Mouse (Mus musculus) hematopoietic stem cell, adult 5-6 weeks (primary cell): Measurements from ENCODE around the gene Slc2a12. TPM values are rescaled to one million over a fixed set of nuclear protein-coding genes. Genes with fewer than 3 reads are reported as not detected.

ENCODE experiments used
- ATAC-seq, 2 experiments: fragments of 125-278 bp in 1 of 2; replicated peaks in 1 of 2; 2 replicates each; pipeline ENCODE4 v1.8.0; 2016 to 2017; ENCODE audit warnings: inconsistent platforms in 2 of 2, mild to moderate bottlenecking in 2 of 2, moderate number of reproducible peaks in 2 of 2, low read depth in 1 of 2, moderate TSS enrichment in 1 of 2; ENCODE audit not compliant: low FRiP score in 2 of 2, poor library complexity in 2 of 2, severe bottlenecking in 2 of 2, insufficient read depth in 1 of 2, low TSS enrichment in 1 of 2
- total RNA-seq: library from RNA; stranded (forward); fragments of 172-1452, 232-1000 nt; gene quantifications from 2 replicates; pipeline ENCODE4 v1.2.3, GENCODE M21; 2017

The Slc2a12 gene
- total RNA-seq, 1 experiment from 2014 or later, result 0.10 TPM

DNA sequence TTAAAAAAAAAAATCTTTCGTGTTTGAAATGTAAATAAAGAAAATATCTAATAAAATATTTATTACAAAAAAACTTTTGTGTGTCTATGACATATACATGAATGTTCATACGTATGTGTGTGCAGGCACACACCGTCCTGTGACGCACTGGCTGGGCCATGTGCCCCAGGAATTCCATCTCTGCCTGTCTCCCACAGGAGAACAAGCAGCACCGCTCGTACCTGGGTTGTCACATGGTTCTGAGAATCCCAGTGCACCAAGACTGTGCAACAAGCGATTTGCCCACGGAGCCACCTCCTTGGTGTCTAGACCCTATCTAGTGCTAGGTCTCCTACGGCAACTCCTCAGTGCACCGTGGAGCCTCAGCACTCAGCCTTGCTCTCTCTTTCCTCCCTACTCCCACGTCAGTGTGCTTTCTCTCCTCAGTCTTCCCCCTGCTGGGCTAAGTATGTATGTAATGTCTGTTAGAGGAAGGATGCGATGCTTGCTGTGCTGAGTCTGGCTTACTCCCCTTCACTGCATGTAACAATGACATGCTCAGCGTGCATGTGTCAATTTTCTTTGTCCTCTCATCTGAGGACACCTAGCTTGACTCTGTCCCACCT lies 65.5 kb downstream of the Slc2a12 start:
- ATAC-seq, result no peak

DNA sequence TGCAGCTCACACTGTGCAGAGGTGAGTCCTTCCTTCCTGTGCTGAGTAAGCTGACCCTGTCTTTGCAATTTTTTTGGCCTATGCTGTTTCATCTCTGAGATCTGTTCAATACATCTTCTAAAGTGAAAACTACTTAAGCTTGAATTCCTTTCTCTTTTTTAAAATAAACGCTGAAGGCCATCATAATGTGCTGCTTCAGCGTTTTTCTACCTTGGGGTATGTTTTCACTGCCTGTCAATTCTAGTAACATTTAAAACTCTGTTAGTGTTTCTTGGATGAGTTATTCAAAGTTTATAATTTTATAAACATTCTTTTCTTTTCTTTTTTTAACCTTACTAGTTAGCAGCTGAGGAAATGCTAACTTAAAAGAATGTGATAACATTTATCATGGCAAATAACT lies 68.1 kb downstream of the Slc2a12 start:
- no peak for ATAC-seq

DNA sequence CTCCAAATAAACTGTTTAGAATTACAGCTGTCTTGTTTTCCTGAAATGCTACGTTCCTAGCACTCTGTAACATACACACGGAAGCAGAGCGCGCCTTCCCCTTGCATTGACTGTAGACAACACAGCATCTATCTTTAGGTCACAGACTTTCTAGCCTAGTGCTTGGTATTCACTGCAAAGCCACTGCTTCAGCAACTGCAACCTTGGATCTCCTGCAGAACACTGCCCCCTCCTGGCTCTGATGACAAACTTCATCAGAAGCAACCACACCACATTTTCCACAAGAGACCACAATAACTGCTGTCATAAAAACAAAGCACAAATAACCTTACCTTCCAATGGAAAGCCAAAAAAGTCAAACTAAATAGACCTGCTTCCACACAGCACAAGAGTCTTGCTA lies 69.7 kb downstream of the Slc2a12 start:
- peak; percentile 71 to 89 for ATAC-seq

DNA sequence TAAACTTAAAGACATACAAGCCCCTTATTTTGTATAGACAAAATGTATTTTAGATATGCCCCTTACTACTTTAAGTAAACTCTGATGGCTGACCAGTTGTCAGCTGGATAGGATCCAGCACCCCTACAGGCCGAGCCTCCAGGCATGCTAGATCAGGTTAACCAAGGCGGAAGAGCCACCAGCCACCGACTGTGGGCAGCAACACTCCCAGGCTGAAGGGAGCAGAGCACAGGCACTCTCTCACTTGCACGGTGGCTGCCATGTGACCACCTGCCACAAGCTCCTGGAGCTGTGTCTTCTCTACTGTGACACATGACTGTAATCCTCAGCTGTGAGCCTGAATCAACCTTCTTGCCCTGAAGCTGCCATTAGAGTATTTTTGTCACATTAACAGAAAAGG lies 73.7 kb downstream of the Slc2a12 start:
- peak; percentile 34 to 83; a peak in 2 of 4 replicates for ATAC-seq

DNA sequence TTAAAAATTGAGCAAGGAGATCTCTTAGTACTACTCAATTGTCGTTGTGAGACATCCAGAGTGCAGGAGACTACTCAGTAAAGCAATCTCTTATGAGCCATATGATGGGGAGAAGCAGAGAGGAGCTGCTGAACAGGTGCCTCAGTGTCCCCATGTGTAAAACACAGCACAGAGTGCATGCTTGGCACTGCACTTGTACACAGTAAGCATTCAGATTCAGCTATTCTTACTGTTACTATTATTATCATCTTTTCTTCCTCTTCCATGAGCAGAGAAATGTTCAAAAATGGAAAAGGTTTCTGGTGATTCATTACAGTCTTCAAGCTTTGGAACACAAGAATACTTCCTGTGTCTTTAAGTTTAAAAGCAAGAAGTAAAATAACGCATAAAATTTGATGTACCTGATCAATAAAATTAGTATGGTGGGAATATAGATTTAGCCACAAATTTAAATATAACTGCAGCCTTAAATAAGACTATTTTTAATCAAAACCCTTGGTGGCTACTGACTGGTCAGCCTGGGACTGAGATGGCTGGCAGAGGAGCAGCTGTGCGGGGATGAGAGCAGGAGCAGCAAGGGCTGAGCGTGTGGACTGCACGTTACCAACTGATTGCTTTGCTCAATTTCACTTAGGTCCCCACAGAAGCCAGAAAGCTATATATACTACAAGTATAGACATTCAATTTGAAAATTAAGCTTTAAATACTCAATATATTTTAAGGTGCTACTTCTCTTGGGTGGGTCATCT lies 76.1 kb downstream of the Slc2a12 start:
- ATAC-seq, result no peak

DNA sequence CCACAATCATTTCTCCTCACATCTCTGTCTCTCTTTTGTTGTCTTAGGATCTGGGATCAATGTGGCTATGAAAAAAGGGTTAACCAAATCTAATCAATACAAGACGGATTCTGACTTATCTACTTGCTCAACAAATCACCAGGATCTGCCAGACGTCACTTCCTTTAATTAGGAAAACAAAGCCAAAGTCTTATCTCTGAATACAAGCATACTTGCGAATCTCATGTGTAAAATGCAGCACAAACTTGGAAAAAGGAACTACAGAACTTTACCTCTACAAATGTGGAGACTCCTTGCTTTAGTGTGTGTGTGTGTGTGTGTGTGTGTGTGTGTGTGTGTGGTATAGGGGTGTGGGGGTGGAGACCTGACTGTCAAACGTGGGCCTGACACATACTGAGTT lies 80.4 kb downstream of the Slc2a12 start:
- ATAC-seq, result no peak

DNA sequence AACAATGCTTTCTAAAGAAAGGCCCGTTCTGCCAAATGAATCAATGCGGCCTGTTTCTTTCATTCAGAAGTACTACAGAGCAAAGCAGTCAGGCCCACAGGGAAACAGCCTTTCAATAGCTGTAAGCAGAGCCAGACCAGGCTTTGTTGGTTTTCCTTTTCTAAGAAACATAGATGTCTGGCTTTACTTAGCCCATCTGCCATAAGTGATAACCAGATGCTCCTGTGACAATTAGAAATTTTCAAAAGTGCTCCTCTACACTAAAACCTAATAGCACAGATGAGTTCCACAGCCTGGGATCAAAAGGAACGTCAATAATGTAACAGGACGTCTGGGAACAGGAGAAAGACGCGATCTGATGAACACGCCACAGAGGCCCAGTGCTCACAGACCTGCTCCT lies 81.5 kb downstream of the Slc2a12 start:
- ATAC-seq, result no peak

DNA sequence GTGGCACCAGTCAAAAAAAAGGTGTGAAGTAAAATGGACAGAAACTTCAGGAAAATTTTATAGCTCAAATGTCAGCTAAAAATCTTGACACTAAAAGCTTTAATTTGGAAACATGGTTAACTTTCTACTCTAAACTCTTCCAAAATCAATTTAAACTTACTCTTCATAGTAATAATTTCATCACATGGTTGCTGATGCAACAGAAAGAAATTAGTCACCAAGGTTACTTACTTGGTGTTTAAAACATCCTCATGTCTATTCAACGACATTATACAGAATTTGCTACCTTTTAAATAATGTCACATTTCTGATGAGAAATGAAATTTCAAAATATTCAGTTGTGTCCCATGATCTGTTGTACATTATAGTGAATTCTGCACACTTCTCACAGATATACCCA lies 83.4 kb downstream of the Slc2a12 start:
- no peak for ATAC-seq

DNA sequence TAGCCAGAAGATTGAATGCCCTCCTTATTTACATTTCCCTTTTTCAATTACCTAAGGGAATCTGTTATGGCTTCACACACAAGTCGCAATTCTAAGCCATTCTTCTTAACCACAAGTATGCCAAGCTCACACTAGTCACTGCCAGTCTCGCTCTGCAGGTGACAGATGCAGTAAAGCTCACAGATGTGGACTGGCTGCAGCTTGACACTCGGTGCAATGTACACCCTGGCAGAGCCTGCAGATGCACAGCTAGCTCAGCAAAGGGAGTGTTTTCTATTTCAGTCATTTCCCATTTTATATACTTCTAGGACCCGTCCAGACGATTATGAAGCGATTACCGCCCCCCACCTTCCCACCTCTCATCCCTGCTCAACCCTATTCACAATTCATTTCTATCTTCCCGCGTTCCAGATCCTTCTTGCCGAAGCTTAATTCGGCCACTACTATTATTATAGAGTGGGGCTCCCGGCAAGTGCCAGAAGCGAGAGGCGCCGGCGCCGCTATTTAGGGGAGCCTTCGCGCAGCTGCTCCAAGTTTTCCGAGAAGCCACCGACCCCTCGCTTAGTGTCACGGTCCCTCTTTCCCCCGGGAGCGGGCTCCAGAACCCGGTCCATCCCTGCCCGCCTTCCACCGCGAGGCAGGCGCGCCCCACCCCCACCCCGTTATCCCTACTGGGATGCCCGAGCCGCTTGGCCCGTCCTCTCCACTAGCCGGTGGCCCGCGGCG lies 85.6 kb downstream of the Slc2a12 start:
- no peak for ATAC-seq

DNA sequence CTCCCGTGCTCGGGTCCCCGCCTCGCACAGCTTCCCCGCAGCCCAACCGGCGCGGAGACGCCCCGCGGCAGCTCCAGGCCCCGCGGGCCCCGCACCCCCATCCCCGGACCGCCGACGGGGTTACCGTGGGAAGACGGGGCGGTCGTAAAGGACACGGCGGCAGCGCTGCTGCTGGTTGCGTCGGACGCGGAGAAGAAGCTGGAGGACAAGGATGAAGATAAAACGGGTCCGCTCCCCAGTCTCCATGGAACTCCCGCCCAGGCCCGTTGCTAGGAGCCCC lies 86.1 kb downstream of the Slc2a12 start:
- ATAC-seq, result peak in 1 of 2 experiments; percentile 37; a peak in 2 of 4 replicates

DNA sequence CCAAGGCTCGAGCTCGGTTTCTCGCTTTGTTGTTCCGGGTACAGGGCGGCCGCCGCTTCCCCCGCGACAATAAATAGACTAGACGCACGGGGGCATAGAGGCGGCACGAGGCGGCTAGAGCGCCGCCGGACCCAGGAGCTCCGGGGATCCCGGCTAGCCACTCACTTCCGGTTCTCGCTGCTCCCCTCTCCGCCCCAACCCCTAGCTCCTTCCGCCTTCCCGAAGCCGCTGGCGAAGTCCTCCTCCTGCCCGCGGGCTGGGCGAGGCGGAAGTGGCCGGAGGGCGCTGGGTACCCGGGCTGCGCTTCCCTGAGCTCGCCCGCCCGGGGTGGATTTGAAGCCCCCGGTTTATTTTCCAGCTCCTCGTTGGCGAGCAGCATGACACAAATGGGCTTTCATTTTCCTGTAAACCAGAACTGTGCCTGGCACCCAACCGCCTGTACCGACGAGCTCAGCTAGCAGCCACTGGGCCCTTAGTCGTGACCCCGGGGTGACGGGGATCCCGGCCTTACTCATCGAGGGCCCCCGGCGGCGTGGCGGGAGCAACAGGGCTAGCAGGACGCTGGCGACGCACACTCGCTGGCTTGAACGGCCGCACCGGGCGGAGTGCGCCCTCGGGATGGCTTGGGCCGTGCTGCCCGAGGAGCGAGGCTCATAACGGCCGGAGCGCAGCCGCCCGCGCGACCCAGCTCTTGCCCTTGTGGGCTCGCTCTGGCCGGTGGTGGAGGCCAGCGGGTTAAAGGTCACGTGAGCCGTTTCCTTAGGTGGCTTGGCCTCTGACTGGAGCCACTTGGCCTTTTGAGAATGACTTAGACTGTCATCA lies 86.7 kb downstream of the Slc2a12 start, which contains the start of gene Tbpl1:
Gene Tbpl1, minus strand, starts transcription at position 667 of the 822 bp plus-strand sequence.
- ATAC-seq, result peak; percentile 89 to 95

DNA sequence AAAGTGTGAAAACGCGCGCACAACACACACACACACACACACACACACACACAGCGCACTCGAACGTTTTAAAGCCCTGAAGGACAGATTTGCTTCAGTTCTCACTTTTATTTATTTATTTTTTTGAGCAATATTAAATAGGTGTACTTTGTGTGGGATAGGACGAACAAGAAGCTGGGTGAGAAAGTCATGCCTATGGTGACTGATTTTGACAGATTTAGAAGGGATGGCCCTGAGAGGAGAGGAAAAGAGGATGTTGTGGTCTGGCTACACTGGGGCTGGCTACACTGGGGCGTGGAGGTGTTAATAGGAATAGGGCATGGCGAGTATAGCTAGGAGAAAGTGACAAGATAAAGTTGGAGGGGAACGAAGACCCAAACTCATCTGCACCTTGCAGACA lies 87.4 kb downstream of the Slc2a12 start:
- ATAC-seq, result peak; percentile 55 to 68

DNA sequence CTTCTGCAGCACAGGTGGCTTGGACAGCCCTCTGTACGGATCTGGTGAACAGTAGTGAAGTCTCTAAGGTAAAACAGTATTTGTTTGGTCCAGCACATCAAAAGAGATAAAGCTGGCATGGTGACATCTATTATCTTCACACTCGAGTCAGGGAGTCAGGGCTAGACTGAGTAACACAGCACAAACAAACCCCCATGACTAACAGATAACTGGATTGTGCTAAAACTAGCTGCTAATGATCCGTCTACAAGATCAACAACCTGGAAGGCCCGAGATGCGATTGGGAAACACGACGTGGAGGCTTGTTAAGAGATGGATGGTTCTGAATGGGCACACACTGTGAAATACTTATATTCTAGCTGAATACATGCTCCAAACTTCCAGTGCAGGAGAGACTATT lies 101.1 kb downstream of the Slc2a12 start:
- no peak for ATAC-seq

DNA sequence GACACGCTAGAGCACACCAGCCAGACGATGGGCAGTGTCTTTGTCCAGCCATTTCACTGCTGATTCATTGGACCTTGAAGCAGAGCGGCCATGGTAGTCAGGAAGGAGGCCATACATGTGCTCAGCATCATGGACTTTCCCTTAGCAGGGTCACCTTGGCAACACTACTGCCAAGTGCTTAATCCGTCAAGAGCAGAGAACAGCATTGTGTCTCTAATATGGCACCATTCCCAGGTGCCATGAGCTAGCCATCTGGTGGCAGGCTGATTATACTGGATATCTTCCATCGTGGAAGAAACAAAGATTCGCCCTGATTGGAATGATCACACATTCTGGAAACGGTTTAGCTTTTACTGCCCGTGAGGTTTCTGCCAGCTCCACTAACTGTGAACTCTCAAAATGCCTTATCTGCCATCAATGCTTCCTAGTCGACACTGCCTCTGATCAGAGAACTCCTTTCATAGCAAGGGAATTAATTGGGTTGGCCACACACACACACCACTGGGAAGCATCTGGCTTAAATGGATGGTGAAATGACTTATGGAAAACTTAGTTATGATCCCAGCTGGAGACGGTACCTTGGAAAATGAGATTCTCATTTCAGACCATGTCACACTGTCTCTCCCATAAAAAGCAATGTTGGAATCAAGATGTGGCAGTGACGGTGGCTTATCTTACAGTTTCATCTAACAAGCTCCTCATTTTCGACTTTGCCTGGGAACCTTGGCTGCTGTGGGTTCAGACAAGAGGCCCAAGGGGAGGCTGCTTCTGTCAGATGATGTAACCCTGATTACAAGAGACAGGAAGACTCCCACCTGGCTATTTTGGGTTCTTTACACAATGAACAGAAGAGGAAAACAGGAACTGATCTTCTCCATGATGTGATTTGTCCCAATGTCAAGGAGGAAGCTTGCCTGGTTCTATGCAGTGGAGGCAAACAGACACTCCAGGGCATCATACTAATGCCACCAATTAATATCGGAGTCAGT lies 101.8 kb downstream of the Slc2a12 start:
- no peak for ATAC-seq

DNA sequence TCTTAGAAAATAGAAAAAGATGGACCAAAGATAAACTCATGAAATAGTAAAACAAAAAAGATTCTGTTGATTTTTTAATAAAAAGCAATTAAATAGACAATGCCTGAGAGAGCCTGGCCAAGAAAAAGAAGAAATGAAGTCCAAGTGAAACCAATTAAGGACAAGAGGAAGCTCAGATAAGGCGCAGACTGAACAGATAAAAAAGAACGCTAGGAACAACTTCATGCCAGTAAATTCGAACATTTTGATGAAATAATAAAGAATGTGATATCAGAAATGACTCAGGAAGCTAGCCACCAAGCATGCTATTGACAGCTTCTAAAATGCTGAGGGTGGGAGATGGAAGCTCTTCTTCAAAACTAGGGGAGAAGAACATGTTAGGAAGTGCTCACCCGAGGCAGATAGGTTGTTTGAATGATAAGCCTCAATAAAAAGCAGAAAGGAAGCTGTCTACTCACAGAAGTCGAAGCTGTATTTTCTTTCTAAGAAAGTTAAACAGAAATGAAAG lies 106.4 kb downstream of the Slc2a12 start:
- no peak for ATAC-seq
